Mouse (Mus musculus) CH12.LX (cell line): ENCODE measurements at regions not wholly inside any gene's neighbourhood (a gene's known extent, or its start where the extent isn't known, plus 50 kb on each side); places are given as distances from the start of the nearest gene placed in this dataset.

Experiments used
- DNase-seq: peaks from one replicate; pipeline ENCODE4 v3.0.0-alpha.2; 2013; ENCODE audit errors: extremely low read depth
- H3K27ac ChIP-seq: 2 replicates; pipeline ENCODE4 v1.5.1; 2012; ENCODE audit warnings: low read depth, mild to moderate bottlenecking, control low read depth, moderate library complexity; ENCODE audit not compliant: insufficient read depth
- H3K27me3 ChIP-seq: replicated peaks from 2 replicates; pipeline ENCODE3; 2012; ENCODE audit warnings: inconsistent platforms
- H3K36me3 ChIP-seq, 2 experiments: replicated peaks in 1 of 2; 2 replicates each; pipeline versions ENCODE3 to v1.6.1; 2012; ENCODE audit warnings: inconsistent platforms in 1 of 2, low read length in 1 of 2, mild to moderate bottlenecking in 1 of 2, mixed read lengths in 1 of 2, moderate library complexity in 1 of 2; ENCODE audit not compliant: control insufficient read depth in 1 of 2, insufficient read depth in 1 of 2
- H3K4me1 ChIP-seq, 2 experiments: 2 replicates each; pipeline ENCODE4 v1.6.1; 2012; ENCODE audit warnings: inconsistent platforms in 1 of 2, moderate library complexity in 1 of 2; ENCODE audit not compliant: insufficient read depth in 2 of 2, control insufficient read depth in 1 of 2
- H3K4me2 ChIP-seq: 2 replicates; pipeline ENCODE4 v1.6.1; 2012; ENCODE audit warnings: low read depth, mild to moderate bottlenecking, control low read depth; ENCODE audit not compliant: poor library complexity, insufficient read depth, severe bottlenecking
- H3K4me3 ChIP-seq, 3 experiments: fragments of 150-350 bp in 1 of 3; sonication (generic) in 1 of 3; replicated peaks in 1 of 3; 2 replicates each; pipeline versions ENCODE3 to v1.5.1; 2011 to 2012; ENCODE audit warnings: low read depth in 2 of 3, low read length in 2 of 3, mild to moderate bottlenecking in 2 of 3, moderate library complexity in 2 of 3, control low read depth in 1 of 3, improper control_type of control experiment in 1 of 3, inconsistent platforms in 1 of 3, mixed read lengths in 1 of 3; ENCODE audit not compliant: poor library complexity in 1 of 3
- H3K79me2 ChIP-seq: replicated peaks from 2 replicates; pipeline ENCODE4 v1.6.1; 2012; ENCODE audit warnings: mild to moderate bottlenecking, moderate library complexity; ENCODE audit not compliant: control insufficient read depth, poor library complexity, insufficient read depth, severe bottlenecking; ENCODE audit errors: extremely low read depth
- H3K9ac ChIP-seq: 2 replicates; pipeline ENCODE4 v1.6.1; 2012; ENCODE audit warnings: low read depth, mild to moderate bottlenecking, control low read depth, moderate library complexity; ENCODE audit not compliant: insufficient read depth
- H3K9me3 ChIP-seq: replicated peaks from 2 replicates; pipeline ENCODE3; 2012; ENCODE audit warnings: low read length, inconsistent platforms, mixed read lengths
- CHD1 ChIP-seq: IDR thresholded peaks from 2 replicates; pipeline ENCODE4 v1.6.1; 2012; ENCODE audit warnings: low read depth, low read length, improper control_type of control experiment, inconsistent platforms
- CTCF ChIP-seq, 2 experiments: IDR thresholded peaks in 1 of 2; conservative IDR thresholded peaks in 1 of 2; 2 replicates each; pipeline ENCODE4 v1.5.1; 2011 to 2012; ENCODE audit warnings: low read depth in 2 of 2, low read length in 2 of 2, improper control_type of control experiment in 1 of 2, inconsistent platforms in 1 of 2, mild to moderate bottlenecking in 1 of 2, moderate library complexity in 1 of 2
- ELF1 ChIP-seq: IDR thresholded peaks from 2 replicates; pipeline ENCODE4 v1.6.1; 2014; ENCODE audit warnings: low read depth, mild to moderate bottlenecking, inconsistent platforms, low read length, improper control_type of control experiment
- ETS1 ChIP-seq: conservative IDR thresholded peaks from 2 replicates; pipeline ENCODE4 v1.6.1; 2012; ENCODE audit warnings: low read depth, mild to moderate bottlenecking, inconsistent platforms, low read length, improper control_type of control experiment, moderate library complexity
- HCFC1 ChIP-seq: IDR thresholded peaks from 2 replicates; pipeline ENCODE4 v1.6.1; 2012; ENCODE audit warnings: low read depth, mild to moderate bottlenecking, inconsistent platforms, low read length, improper control_type of control experiment
- JUN ChIP-seq: IDR thresholded peaks from 2 replicates; pipeline ENCODE4 v1.6.1; 2011; ENCODE audit warnings: low read depth, mild to moderate bottlenecking, low read length, improper control_type of control experiment, moderate library complexity; ENCODE audit not compliant: insufficient read depth
- MAFK ChIP-seq: IDR thresholded peaks from 2 replicates; pipeline ENCODE4 v1.6.1; 2011; ENCODE audit warnings: low read length, improper control_type of control experiment; ENCODE audit not compliant: insufficient replicate concordance
- MAX ChIP-seq: IDR thresholded peaks from 2 replicates; pipeline ENCODE4 v1.6.1; 2011; ENCODE audit warnings: low read length, improper control_type of control experiment
- MEF2A ChIP-seq: IDR thresholded peaks from 2 replicates; pipeline ENCODE4 v1.6.1; 2014; ENCODE audit warnings: low read depth, mild to moderate bottlenecking, inconsistent platforms, low read length, improper control_type of control experiment, borderline replicate concordance
- POLR2A ChIP-seq: IDR thresholded peaks from 2 replicates; pipeline ENCODE4 v1.6.1; 2011; ENCODE audit warnings: low read depth, mild to moderate bottlenecking, improper control_type of control experiment, low read length
- POLR2AphosphoS2 ChIP-seq: IDR thresholded peaks from 2 replicates; pipeline ENCODE4 v1.6.1; 2011; ENCODE audit warnings: low read depth, low read length, improper control_type of control experiment
- RAD21 ChIP-seq: IDR thresholded peaks from 2 replicates; pipeline ENCODE4 v1.6.1; 2011; ENCODE audit warnings: low read depth, mild to moderate bottlenecking, low read length, improper control_type of control experiment, moderate library complexity
- SIN3A ChIP-seq: IDR thresholded peaks from 2 replicates; pipeline ENCODE4 v1.6.1; 2012; ENCODE audit warnings: low read length, improper control_type of control experiment, inconsistent platforms
- SMC3 ChIP-seq: IDR thresholded peaks from 2 replicates; pipeline ENCODE4 v1.6.1; 2011; ENCODE audit warnings: low read depth, low read length, improper control_type of control experiment
- ZKSCAN1 ChIP-seq: IDR thresholded peaks from 2 replicates; pipeline ENCODE4 v1.6.1; 2012; ENCODE audit warnings: low read depth, inconsistent platforms, low read length, improper control_type of control experiment, borderline replicate concordance
- dilution Hi-C: fragments of 300-500 bp; cut with MboI; formaldehyde crosslinking; loops from 2 replicates; pipeline ENCODE4 v1.14.3; 2020; ENCODE audit warnings: low sequenced_read_pairs; ENCODE audit not compliant: extremely low pct_unique_long_range_greater_than_20kb, extremely low pct_ligation_motif_present
- in situ Hi-C: fragments of 300-500 bp; cut with MboI; formaldehyde crosslinking; loops from 3 replicates; pipeline ENCODE4 v1.14.3; 2019; ENCODE audit warnings: low sequenced_read_pairs, low pct_ligation_motif_present, low pct_unique_long_range_greater_than_20kb, mixed read lengths

GRCm38 (mm10) chr3:78919850-78920249, 366.5 kb downstream of the Rapgef2 start:
- in situ Hi-C loops: no loop called here
- H3K4me1 ChIP-seq: peaks cover 0 to 8% of the 10 kb centered on the region in 2 experiments; a peak in 1 of 4 replicates
- no peaks in the 10 kb centered on the region for H3K9me3 ChIP-seq
- H3K27ac ChIP-seq: no peak overlapping the region
- H3K4me3 ChIP-seq: no peak overlapping the region
- no peak overlapping the region for H3K9ac ChIP-seq
- H3K79me2 ChIP-seq: no peaks in the 10 kb centered on the region
- no peak for DNase-seq
- H3K4me2 ChIP-seq: no peak overlapping the region
- H3K27me3 ChIP-seq: no peaks in the 10 kb centered on the region
- dilution Hi-C loops: no loop called here
- H3K36me3 ChIP-seq: no peaks in the 10 kb centered on the region
- TF ChIP-seq ZKSCAN1: no peak
- no peak for TF ChIP-seq POLR2A
- no peak for TF ChIP-seq MAX
- TF ChIP-seq MAFK: no peak
- TF ChIP-seq JUN: no peak
- no peak for TF ChIP-seq MEF2A

DNA sequence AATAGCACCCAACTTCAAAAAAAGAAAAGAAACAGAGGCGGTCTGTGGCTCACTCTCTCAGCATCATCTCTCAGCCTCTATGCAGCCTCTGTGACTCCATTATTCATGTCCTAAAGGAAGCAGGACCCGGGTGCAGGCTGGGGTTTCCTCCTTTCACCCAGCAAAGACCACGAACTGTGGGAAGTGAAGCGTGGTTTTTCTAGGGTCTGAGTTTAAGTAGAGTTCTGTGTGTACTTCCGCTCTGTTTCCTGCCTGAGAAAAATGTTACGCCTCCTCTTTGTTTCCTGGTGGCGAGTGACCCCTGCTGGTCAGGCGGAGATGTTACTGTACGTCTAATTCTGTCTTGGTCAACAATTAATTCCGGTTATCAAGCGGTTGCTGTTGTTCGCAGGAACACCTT, 366.9 kb downstream of the Rapgef2 start:
- in situ Hi-C loops: no loop called here
- H3K4me2 ChIP-seq: no peak overlapping the region
- no peaks in the 10 kb centered on the region for H3K27me3 ChIP-seq
- no peaks in the 10 kb centered on the region for H3K79me2 ChIP-seq
- no peaks in the 10 kb centered on the region for H3K9me3 ChIP-seq
- H3K36me3 ChIP-seq: no peaks in the 10 kb centered on the region
- H3K27ac ChIP-seq: no peak overlapping the region
- no peak for TF ChIP-seq CHD1
- no peak for TF ChIP-seq SIN3A
- TF ChIP-seq POLR2AphosphoS2: no peak
- no peak for TF ChIP-seq HCFC1
- TF ChIP-seq ELF1: peak; percentile 33; the same call in 1 of the 2 replicates
- TF ChIP-seq SMC3: peak; percentile 47
- no peak for TF ChIP-seq ETS1
- TF ChIP-seq JUN: no peak
- TF ChIP-seq CTCF (conservative IDR thresholded peaks at IDR 0.05 in 1 of 2, IDR thresholded peaks at IDR 0.05 in 1 of 2; ENCODE audit: low read depth in 2 of 2, low read length in 2 of 2): peak; percentile 62 to 86
- TF ChIP-seq ZKSCAN1: no peak
- peak; percentile 78 for TF ChIP-seq RAD21
- TF ChIP-seq, all 38 proteins: peak for 4
- Histone ChIP-seq H3K9ac (no peak overlapping the region), H3K4me1 (peaks cover 0 to 8% of the 10 kb centered on the region in 2 experiments; a peak in 1 of 4 replicates), H3K4me3 (peak overlapping the region in 1 of 3 experiments; percentile 26)
- DNase-seq: peak; percentile 82
- dilution Hi-C loops: no loop called here
